Mouse (Mus musculus) myocyte (in vitro differentiated cells): ENCODE data around the gene Irf3. TPM values are rescaled to one million over a fixed set of nuclear protein-coding genes. Genes with fewer than 3 reads are reported as not detected.
A peak's percentile ranks its signal among the peaks of the same experiment; 100 is the strongest.

Experiments used
- H3K27me3 ChIP-seq: one replicate; pipeline ENCODE4 v1.6.1; 2011; ENCODE audit not compliant: control insufficient read depth, insufficient read depth, insufficient read length
- H3K36me3 ChIP-seq: one replicate; pipeline ENCODE4 v1.6.1; 2011; ENCODE audit not compliant: control insufficient read depth, insufficient read depth
- H3K4me2 ChIP-seq: one replicate; pipeline ENCODE4 v1.6.1; 2011; ENCODE audit warnings: low read depth, control low read depth
- H3K4me3 ChIP-seq: one replicate; pipeline ENCODE4 v1.5.1; 2011; ENCODE audit warnings: mild to moderate bottlenecking, control low read depth, moderate library complexity
- H3K79me2 ChIP-seq: one replicate; pipeline ENCODE4 v1.6.1; 2011; ENCODE audit not compliant: control insufficient read depth, insufficient read depth
- H3ac ChIP-seq: one replicate; pipeline ENCODE4 v1.6.1; 2011; ENCODE audit not compliant: control insufficient read depth, insufficient read length
- CEBPB ChIP-seq: IDR thresholded peaks from 2 replicates; pipeline ENCODE4 v1.6.1; 2011; ENCODE audit warnings: mild to moderate bottlenecking, moderate library complexity; ENCODE audit not compliant: poor library complexity, insufficient read depth, severe bottlenecking
- E2F4 ChIP-seq: IDR thresholded peaks from one replicate; pipeline ENCODE4 v1.6.1; 2011; ENCODE audit warnings: mild to moderate bottlenecking, control low read depth, moderate library complexity; ENCODE audit not compliant: insufficient read depth
- MAX ChIP-seq: IDR thresholded peaks from one replicate; pipeline ENCODE4 v1.6.1; 2011; ENCODE audit warnings: low read depth, mild to moderate bottlenecking, control low read depth
- MYOD1 ChIP-seq, 3 experiments: IDR thresholded peaks; one replicate each; pipeline ENCODE4 v1.6.1; 2011; ENCODE audit warnings: control low read depth in 2 of 3, low read depth in 2 of 3, mild to moderate bottlenecking in 2 of 3, moderate library complexity in 1 of 3; ENCODE audit not compliant: insufficient read length in 2 of 3, control insufficient read depth in 1 of 3
- MYOG ChIP-seq, 3 experiments: IDR thresholded peaks; one replicate each; pipeline ENCODE4 v1.6.1; 2011; ENCODE audit warnings: control low read depth in 2 of 3, low read depth in 2 of 3, mild to moderate bottlenecking in 2 of 3; ENCODE audit not compliant: insufficient read length in 2 of 3, control insufficient read depth in 1 of 3, insufficient read depth in 1 of 3
- POLR2A ChIP-seq: IDR thresholded peaks from one replicate; pipeline ENCODE4 v1.6.1; 2011; ENCODE audit warnings: low read depth, mild to moderate bottlenecking, control low read depth, moderate library complexity; ENCODE audit not compliant: insufficient read length
- POLR2AphosphoS2 ChIP-seq: IDR thresholded peaks from one replicate; pipeline ENCODE4 v1.6.1; 2011; ENCODE audit warnings: low read depth, control low read depth; ENCODE audit not compliant: insufficient read length
- REST ChIP-seq: IDR thresholded peaks from one replicate; pipeline ENCODE4 v1.6.1; 2011; ENCODE audit warnings: mild to moderate bottlenecking, control low read depth, moderate library complexity; ENCODE audit not compliant: insufficient read depth, insufficient read length
- SRF ChIP-seq: IDR thresholded peaks from one replicate; pipeline ENCODE4 v1.6.1; 2011; ENCODE audit warnings: low read depth; ENCODE audit not compliant: control insufficient read depth, insufficient read length
- TCF12 ChIP-seq: IDR thresholded peaks from one replicate; pipeline ENCODE4 v1.6.1; 2011; ENCODE audit warnings: mild to moderate bottlenecking, control low read depth; ENCODE audit not compliant: poor library complexity, insufficient read depth, severe bottlenecking
- TCF3 ChIP-seq: IDR thresholded peaks from one replicate; pipeline ENCODE4 v1.6.1; 2011; ENCODE audit warnings: low read depth, control low read depth; ENCODE audit not compliant: insufficient read length
- USF1 ChIP-seq: IDR thresholded peaks from one replicate; pipeline ENCODE4 v1.6.1; 2011; ENCODE audit warnings: low read depth, mild to moderate bottlenecking, control low read depth, moderate library complexity
- polyA plus RNA-seq: library from polyadenylated mRNA; unstranded; fragments of >200 nt; fragmentation: generic; extraction: Trizol; gene quantifications from one replicate; pipeline ENCODE4 v1.2.1, GENCODE M21; 2012; ENCODE audit warnings: missing spikeins

The Irf3 gene
- polyA plus RNA-seq, 1 experiment: 45.1 TPM

DNA sequence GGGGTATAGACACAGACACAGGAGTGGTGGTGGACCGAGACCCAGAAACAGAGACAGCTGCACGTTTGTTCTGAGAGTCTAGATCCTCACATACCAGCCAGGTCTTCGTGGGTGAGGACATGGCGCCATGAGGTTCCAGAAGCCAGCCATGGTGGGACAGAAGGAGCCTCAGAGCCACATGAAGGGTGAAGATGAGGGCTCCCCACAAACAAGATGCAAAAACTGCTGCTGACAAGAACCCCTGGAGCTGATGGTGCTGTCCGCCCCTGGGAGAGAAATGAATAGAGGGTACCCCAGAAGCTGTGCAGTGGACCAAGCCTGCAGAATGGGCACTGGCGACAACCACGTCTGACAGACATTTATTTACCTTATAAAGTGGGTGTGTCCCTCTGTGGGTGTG, 26.3 kb upstream of the Irf3 start:
- H3ac ChIP-seq: no peak overlapping the region
- H3K27me3 ChIP-seq: no peaks in the 10 kb centered on the region
- no peaks in the 10 kb centered on the region for H3K79me2 ChIP-seq
- no peak for TF ChIP-seq MAX
- TF ChIP-seq TCF12: no peak
- TF ChIP-seq E2F4: no peak
- no peak for TF ChIP-seq POLR2A
- TF ChIP-seq REST: no peak
- no peak for TF ChIP-seq USF1
- TF ChIP-seq MYOD1 (IDR thresholded peaks at IDR 0.05; ENCODE audit: control insufficient read depth in 1 of 3, insufficient read length in 2 of 3, low read depth in 2 of 3): no peak
- no peak for TF ChIP-seq MYOG (IDR thresholded peaks at IDR 0.05; ENCODE audit: control insufficient read depth in 1 of 3, insufficient read depth in 1 of 3, insufficient read length in 2 of 3, low read depth in 2 of 3)
- no peak for TF ChIP-seq POLR2AphosphoS2
- no peak for TF ChIP-seq CEBPB
- no peak for TF ChIP-seq SRF
- TF ChIP-seq TCF3: no peak
- H3K36me3 ChIP-seq: no peaks in the 10 kb centered on the region
- H3K4me2 ChIP-seq: no peak overlapping the region
- H3K4me3 ChIP-seq: no peak overlapping the region

DNA sequence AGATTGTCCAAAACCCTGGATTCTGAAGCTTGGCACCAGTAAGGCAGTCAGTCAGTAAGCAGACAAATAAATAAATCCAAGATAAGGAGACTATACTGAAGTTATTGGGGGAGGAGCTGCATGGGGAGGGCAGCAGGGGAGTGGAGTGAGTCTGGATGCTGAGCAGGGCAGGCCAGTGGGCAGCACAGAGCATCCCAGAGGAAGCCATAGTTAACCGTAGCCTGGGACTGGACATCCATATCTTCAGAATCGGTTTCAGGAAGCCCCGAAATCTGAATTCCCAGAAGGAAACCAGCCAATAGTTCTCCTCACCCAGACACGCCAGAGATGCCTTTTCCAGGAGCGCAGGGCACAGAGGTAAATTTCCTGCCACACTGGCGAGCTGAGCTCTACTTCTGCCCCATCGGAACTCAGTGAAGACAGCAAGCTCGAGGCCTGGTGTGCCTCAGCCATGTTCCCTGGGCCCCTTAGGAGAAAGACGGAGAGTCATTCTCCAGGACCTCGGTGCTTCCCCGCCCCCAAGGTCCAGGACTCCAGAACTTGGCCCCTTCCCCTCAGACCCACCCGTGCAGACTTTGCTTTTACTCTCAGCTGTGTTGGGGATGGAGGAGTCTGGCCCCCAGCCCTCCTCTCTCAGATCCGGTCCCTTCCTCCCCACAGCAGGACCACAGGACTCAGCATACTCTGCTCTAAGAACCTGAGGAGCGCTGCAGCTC, 23.9 kb upstream of the Irf3 start:
- H3K36me3 ChIP-seq: peaks cover 9% of the 10 kb centered on the region
- no peaks in the 10 kb centered on the region for H3K27me3 ChIP-seq
- TF ChIP-seq POLR2AphosphoS2: peak; percentile 27
- no peak for TF ChIP-seq TCF12
- H3K4me2 ChIP-seq: peak overlapping the region; percentile 47
- no peak overlapping the region for H3ac ChIP-seq
- H3K4me3 ChIP-seq: peak overlapping the region; percentile 14
- H3K79me2 ChIP-seq: no peaks in the 10 kb centered on the region

DNA sequence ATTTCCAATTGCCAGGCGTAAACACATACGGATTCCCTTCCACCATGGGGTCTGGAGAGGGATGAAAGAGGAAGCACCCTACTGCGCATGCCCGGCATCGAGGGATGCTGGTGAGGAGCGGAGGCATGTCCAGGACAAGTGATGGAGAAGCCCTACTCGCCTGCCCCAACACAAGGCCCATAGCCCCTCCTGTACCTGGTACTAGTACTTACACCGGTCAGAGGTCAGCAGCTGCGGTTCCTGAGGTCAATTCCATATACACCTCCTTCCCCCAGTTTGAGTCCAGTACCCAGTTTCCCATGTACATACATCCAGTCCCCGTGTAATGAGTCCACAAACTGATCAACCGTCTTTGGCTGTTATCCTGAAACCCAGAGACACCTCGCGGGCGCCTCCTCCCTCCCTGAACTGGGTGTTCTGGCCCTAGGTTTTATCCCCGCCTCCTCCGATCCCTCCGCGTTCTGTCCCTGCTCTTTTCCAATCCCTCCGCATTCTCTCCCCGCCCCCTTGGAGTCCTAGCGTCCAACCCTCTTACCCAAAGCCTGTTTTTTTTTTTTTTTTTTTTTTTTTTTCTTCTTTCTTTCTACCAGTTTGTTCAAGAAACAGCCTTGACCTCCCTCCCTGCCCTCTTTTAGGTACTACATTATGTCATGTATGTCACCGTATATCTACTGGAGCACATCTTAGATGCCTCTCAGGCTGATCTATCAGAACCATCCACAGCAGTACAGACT, 22.9 kb upstream of the Irf3 start, which contains the start of gene Cpt1c:
Gene Cpt1c (minus strand): TSS at position 469 of the 734 bp plus-strand sequence.
- peak within 1 kb of the TSS; percentile 14 for H3K4me3 ChIP-seq
- TF ChIP-seq POLR2AphosphoS2 (peak; percentile 84), USF1 (no peak), MAX (no peak), TCF3 (no peak), POLR2A (peak; percentile 23), REST (no peak), TCF12 (no peak)
- H3K4me2 ChIP-seq: peak within 1 kb of the TSS; percentile 47
- H3K27me3 ChIP-seq: no peaks in the 10 kb centered on the region
- H3K36me3 ChIP-seq: peaks cover 19% of the 10 kb centered on the region
- no peak within 1 kb of the TSS for H3ac ChIP-seq
- no peaks in the 10 kb centered on the region for H3K79me2 ChIP-seq

DNA sequence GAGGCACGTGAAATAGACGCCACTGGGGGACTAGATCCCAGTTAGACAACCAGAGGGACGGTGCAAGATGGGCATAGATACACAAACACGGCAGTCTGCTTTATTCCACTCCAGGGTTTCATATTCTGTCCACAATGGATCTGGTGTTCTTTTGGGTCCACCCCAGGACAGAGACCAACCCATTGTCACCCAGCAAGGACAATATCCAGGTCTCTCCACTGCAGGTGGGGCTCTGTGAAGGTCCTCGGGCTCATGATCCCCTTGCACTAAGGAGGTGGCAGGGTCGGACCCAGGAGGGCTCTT, 22.4 kb upstream of the Irf3 start:
- Histone ChIP-seq H3K79me2 (no peaks in the 10 kb centered on the region), H3K4me2 (no peak overlapping the region), H3K4me3 (peak overlapping the region; percentile 14), H3ac (no peak overlapping the region), H3K36me3 (peaks cover 20% of the 10 kb centered on the region), H3K27me3 (no peaks in the 10 kb centered on the region)
- no peak for TF ChIP-seq REST
- TF ChIP-seq MAX: no peak
- TF ChIP-seq E2F4: no peak
- TF ChIP-seq POLR2A: no peak
- TF ChIP-seq SRF: no peak
- TF ChIP-seq TCF3: no peak
- no peak for TF ChIP-seq USF1
- no peak for TF ChIP-seq MYOG (IDR thresholded peaks at IDR 0.05; ENCODE audit: control insufficient read depth in 1 of 3, insufficient read depth in 1 of 3, insufficient read length in 2 of 3, low read depth in 2 of 3)
- no peak for TF ChIP-seq CEBPB
- no peak for TF ChIP-seq POLR2AphosphoS2
- TF ChIP-seq TCF12: no peak
- no peak for TF ChIP-seq MYOD1 (IDR thresholded peaks at IDR 0.05; ENCODE audit: control insufficient read depth in 1 of 3, insufficient read length in 2 of 3, low read depth in 2 of 3)

DNA sequence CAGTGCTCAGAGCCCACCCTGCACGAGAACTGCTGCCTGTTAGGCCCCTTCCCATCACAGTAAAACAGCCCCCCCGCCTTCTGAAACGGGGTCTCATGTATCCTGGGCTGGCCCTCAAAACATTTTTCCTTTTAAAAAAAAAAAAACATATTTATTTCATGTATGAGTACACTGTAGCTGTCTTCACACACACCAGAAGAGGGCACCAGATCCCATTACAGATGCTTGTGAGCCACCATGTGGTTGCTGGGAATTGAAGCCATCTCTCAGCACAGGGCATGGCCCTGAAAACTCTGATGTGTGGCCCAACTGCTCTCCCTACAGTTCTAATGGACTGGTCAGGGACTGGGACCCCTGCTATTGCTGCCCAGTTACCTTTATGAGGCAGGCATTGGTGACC, 19.1 kb upstream of the Irf3 start:
- H3K27me3 ChIP-seq: no peaks in the 10 kb centered on the region
- H3ac ChIP-seq: no peak overlapping the region
- no peak overlapping the region for H3K4me3 ChIP-seq
- H3K79me2 ChIP-seq: peaks cover 12% of the 10 kb centered on the region
- no peak overlapping the region for H3K4me2 ChIP-seq
- peaks cover 35% of the 10 kb centered on the region for H3K36me3 ChIP-seq
- TF ChIP-seq TCF3 (no peak), E2F4 (no peak), USF1 (no peak), POLR2AphosphoS2 (no peak), REST (no peak), MAX (no peak), SRF (no peak), POLR2A (no peak), MYOG (IDR thresholded peaks at IDR 0.05; ENCODE audit: control insufficient read depth in 1 of 3, insufficient read depth in 1 of 3, insufficient read length in 2 of 3, low read depth in 2 of 3) (no peak), MYOD1 (IDR thresholded peaks at IDR 0.05; ENCODE audit: control insufficient read depth in 1 of 3, insufficient read length in 2 of 3, low read depth in 2 of 3) (no peak), TCF12 (no peak), CEBPB (no peak)
